Comparison of ENCODE assay signal across 8 mouse cellular contexts in the genomic region with DNA sequence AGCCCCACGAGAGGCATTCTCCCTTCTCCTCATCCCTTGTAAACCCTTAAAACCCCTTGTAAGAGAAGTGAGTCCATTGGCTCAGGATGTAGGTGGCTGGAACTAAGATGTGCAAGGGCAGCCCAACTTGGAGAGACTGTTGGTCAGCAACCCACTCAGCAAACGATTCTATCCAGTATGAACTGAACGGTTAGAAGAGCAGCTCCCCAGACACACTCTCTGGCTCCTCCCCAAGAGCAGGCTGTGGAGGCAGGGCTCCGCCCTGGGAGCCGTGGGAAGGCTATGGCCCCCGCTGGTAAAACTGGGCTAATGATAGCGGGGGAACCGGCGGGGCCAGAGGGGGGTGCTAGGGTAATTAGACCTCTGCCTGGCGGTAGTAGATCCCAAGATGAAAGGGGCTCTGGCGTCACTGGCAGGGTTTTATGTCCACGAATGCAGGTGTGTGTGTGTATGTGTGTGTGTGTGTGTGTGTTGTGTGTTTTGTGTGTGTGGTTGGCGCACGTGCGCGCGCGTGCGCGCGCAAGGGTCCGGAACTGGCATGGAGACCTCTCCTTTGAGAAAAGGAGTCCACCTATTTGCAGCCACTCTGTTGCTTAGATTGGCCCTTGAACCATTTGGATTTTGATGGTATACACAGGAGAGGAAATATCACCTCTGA. TPM values are rescaled to one million over a fixed set of nuclear protein-coding genes. Genes with fewer than 3 reads are reported as not detected.
A peak's percentile ranks its signal among the peaks of the same experiment; 100 is the strongest.
DNase-seq lines count a peak whose midpoint lies in the region; ATAC-seq lines count a peak whose summit lies in the region.

A gene (plus strand): TSS at position 246 of the 658 bp plus-strand sequence.

- peak within 1 kb of the TSS; percentile 94 for H3K9ac ChIP-seq in forebrain, embryonic 12.5 days
- H3K9ac ChIP-seq in heart, embryonic 16.5 days (ENCODE audit: low read length) = peak within 1 kb of the TSS; percentile 92
- H3K9ac ChIP-seq in liver, embryonic 15.5 days = peak within 1 kb of the TSS; percentile 88
- H3K9ac ChIP-seq in neural tube, embryonic 13.5 days = peak within 1 kb of the TSS; percentile 99

- peak within 1 kb of the TSS; percentile 74 for H3K4me2 ChIP-seq in forebrain, embryonic 12.5 days
- H3K4me2 ChIP-seq in heart, embryonic 16.5 days (ENCODE audit: low read depth, low read length) = peak within 1 kb of the TSS; percentile 92
- peak within 1 kb of the TSS; percentile 99 for H3K4me2 ChIP-seq in liver, embryonic 15.5 days
- H3K4me2 ChIP-seq in neural tube, embryonic 13.5 days = peak within 1 kb of the TSS; percentile 96

- H3K27me3 ChIP-seq in forebrain, embryonic 12.5 days = no peaks in the 10 kb centered on the region
- H3K27me3 ChIP-seq in heart, embryonic 16.5 days (ENCODE audit: control insufficient read depth, insufficient read depth, low read length) = no peaks in the 10 kb centered on the region
- H3K27me3 ChIP-seq in liver, embryonic 15.5 days = no peaks in the 10 kb centered on the region
- no peaks in the 10 kb centered on the region for H3K27me3 ChIP-seq in neural tube, embryonic 13.5 days

- ATAC-seq in forebrain, embryonic 12.5 days (ENCODE audit: low FRiP score) = peak; percentile 73
- ATAC-seq in heart, embryonic 16.5 days (replicated peaks; ENCODE audit: extremely low read depth, insufficient read depth, low FRiP score) = peak; percentile 62
- peak; percentile 79 for ATAC-seq in liver, embryonic 15.5 days (ENCODE audit: insufficient read depth)
- peak; percentile 46 for ATAC-seq in neural tube, embryonic 13.5 days (ENCODE audit: low read depth)
- ATAC-seq in monocyte, adult 5-6 weeks (replicated peaks; ENCODE audit: insufficient number of reproducible peaks, low FRiP score, low TSS enrichment, poor library complexity, severe bottlenecking) = no peak

- H3K27ac ChIP-seq in brown adipose tissue, adult 24 weeks (replicated peaks; ENCODE audit: low read depth, low read length) = peak within 1 kb of the TSS; percentile 59
- H3K27ac ChIP-seq in forebrain, embryonic 12.5 days = peak within 1 kb of the TSS; percentile 98
- H3K27ac ChIP-seq in heart, embryonic 16.5 days (ENCODE audit: low read length) = peak within 1 kb of the TSS; percentile 96
- peak within 1 kb of the TSS; percentile 91 for H3K27ac ChIP-seq in liver, embryonic 15.5 days (replicated peaks)
- peak within 1 kb of the TSS; percentile 99 for H3K27ac ChIP-seq in neural tube, embryonic 13.5 days (replicated peaks)

- under 1% methylated on average over 22 of the region's 22 CpGs for WGBS in forebrain, embryonic 12.5 days
- under 1% methylated on average over 22 of the region's 22 CpGs for WGBS in heart, embryonic 16.5 days
- under 1% methylated on average over 22 of the region's 22 CpGs for WGBS in liver, embryonic 15.5 days (ENCODE audit: insufficient replicate concordance)
- WGBS in neural tube, embryonic 13.5 days = under 1% methylated on average over 22 of the region's 22 CpGs

- peak; percentile 72 for DNase-seq in MEL-GATA-1-ER (ENCODE audit: extremely low read depth, low read depth)
- peak; percentile 62 to 72 for DNase-seq in kidney, postnatal 36 days

- no peaks in the 10 kb centered on the region for H3K9me3 ChIP-seq in forebrain, embryonic 12.5 days
- H3K9me3 ChIP-seq in heart, embryonic 16.5 days (replicated peaks; ENCODE audit: control insufficient read depth, low read length) = no peaks in the 10 kb centered on the region
- no peaks in the 10 kb centered on the region for H3K9me3 ChIP-seq in liver, embryonic 15.5 days (replicated peaks)
- no peaks in the 10 kb centered on the region for H3K9me3 ChIP-seq in neural tube, embryonic 13.5 days

- H3K4me3 ChIP-seq in brown adipose tissue, adult 24 weeks (ENCODE audit: insufficient read depth, low read depth, low read length) = peak within 1 kb of the TSS; percentile 65
- peak within 1 kb of the TSS; percentile 84 for H3K4me3 ChIP-seq in forebrain, embryonic 12.5 days (replicated peaks)
- peak within 1 kb of the TSS; percentile 68 for H3K4me3 ChIP-seq in heart, embryonic 16.5 days (ENCODE audit: low read length)
- H3K4me3 ChIP-seq in liver, embryonic 15.5 days (replicated peaks) = peak within 1 kb of the TSS; percentile 88
- peak within 1 kb of the TSS; percentile 94 for H3K4me3 ChIP-seq in neural tube, embryonic 13.5 days

- H3K4me1 ChIP-seq in brown adipose tissue, adult 24 weeks (ENCODE audit: control insufficient read depth, insufficient read depth, insufficient read length, low read length) = peaks cover 20% of the 10 kb centered on the region
- peaks cover 64% of the 10 kb centered on the region for H3K4me1 ChIP-seq in forebrain, embryonic 12.5 days
- H3K4me1 ChIP-seq in heart, embryonic 16.5 days (ENCODE audit: control insufficient read depth, insufficient read depth, low read length) = peaks cover 41% of the 10 kb centered on the region
- peaks cover 76% of the 10 kb centered on the region for H3K4me1 ChIP-seq in liver, embryonic 15.5 days (replicated peaks)
- peaks cover 64% of the 10 kb centered on the region for H3K4me1 ChIP-seq in neural tube, embryonic 13.5 days (replicated peaks)

- H3K36me3 ChIP-seq in forebrain, embryonic 12.5 days (replicated peaks) = no peaks in the 10 kb centered on the region
- H3K36me3 ChIP-seq in heart, embryonic 16.5 days (ENCODE audit: control insufficient read depth, insufficient read depth) = no peaks in the 10 kb centered on the region
- H3K36me3 ChIP-seq in liver, embryonic 15.5 days (replicated peaks) = 0 out of 2 replicates have a peak, but pooled peaks cover 2% of the 10 kb centered on the region
- H3K36me3 ChIP-seq in neural tube, embryonic 13.5 days = no peaks in the 10 kb centered on the region

RNA-seq across cellular contexts. Expression of the gene that starts here (rescaled TPM):
- 64.4 and 82.3 TPM in 2 replicates for polyA plus RNA-seq in brown adipose tissue, adult 24 weeks (2012; ENCODE audit: insufficient read depth, insufficient read length, missing spikeins)
- polyA plus RNA-seq in forebrain, embryonic 12.5 days (2016; fragmentation: Nextera tagmentation; extraction: Ambion mirVana) = 53.4 and 59.8 TPM in 2 replicates
- polyA plus RNA-seq in heart, embryonic 16.5 days (2015; fragmentation: Nextera tagmentation; extraction: Ambion mirVana) = 37.5 and 40.2 TPM in 2 replicates
- polyA plus RNA-seq in liver, embryonic 15.5 days (2015; fragmentation: Nextera tagmentation; extraction: Ambion mirVana) = 7.2 and 7.6 TPM in 2 replicates
- polyA plus RNA-seq in neural tube, embryonic 13.5 days (2015; fragmentation: Nextera tagmentation; extraction: Ambion mirVana) = 89.5 and 94.4 TPM in 2 replicates
- total RNA-seq in monocyte, adult 5-6 weeks (2017) = 3.4 to 5.4 TPM (median 4.3 TPM) in 3 replicates
